Mouse (Mus musculus) erythroblast, adult 5-6 weeks (primary cell): Measurements from ENCODE around the gene Txnrd2. TPM values are rescaled to one million over a fixed set of nuclear protein-coding genes. Genes with fewer than 3 reads are reported as not detected.

ENCODE experiments used
- ATAC-seq: replicated peaks from 2 replicates; pipeline ENCODE4 v1.8.0; 2016; ENCODE audit warnings: moderate number of reproducible peaks, mild to moderate bottlenecking, moderate TSS enrichment, inconsistent platforms; ENCODE audit not compliant: poor library complexity, low FRiP score, severe bottlenecking
- total RNA-seq, 2 experiments: library from RNA; stranded (forward) in 1 of 2; stranded (reverse) in 1 of 2; fragments of 150-400 nt in 1 of 2; fragments of 200-764, 138-1000 nt in 1 of 2; gene quantifications; 2 replicates each; pipeline versions ENCODE4 v1.2.3 to v1.2.4; 2015 to 2017; ENCODE audit warnings: low replicate concordance in 2 of 2

Txnrd2 gene
- 274 and 358 TPM in 2 replicates for total RNA-seq (2015; ENCODE audit: low replicate concordance)
- total RNA-seq (2017; ENCODE audit: low replicate concordance), result 493 and 499 TPM in 2 replicates

- ATAC-seq, result peak; percentile 55
Measured at GRCm38 (mm10) chr16:18426215-18426791, at the start of gene Txnrd2. Txnrd2 (plus strand) TSS chr16:18426384.

GRCm38 (mm10) chr16:18377203-18377602, 49.0 kb upstream of the Txnrd2 start:
- 0 out of 2 replicates have a peak, but pooled peaks have one; percentile 17 for ATAC-seq

GRCm38 (mm10) chr16:18378489-18378888, 47.7 kb upstream of the Txnrd2 start:
- ATAC-seq, result no peak

- no peak for ATAC-seq
Measured at GRCm38 (mm10) chr16:18379338-18380001, 46.7 kb upstream of the Txnrd2 start.

- ATAC-seq, result no peak
Measured at GRCm38 (mm10) chr16:18380495-18381063, 45.6 kb upstream of the Txnrd2 start.

- ATAC-seq, result no peak
Measured at GRCm38 (mm10) chr16:18381621-18382258, 44.4 kb upstream of the Txnrd2 start.

- ATAC-seq, result no peak
Measured at GRCm38 (mm10) chr16:18383045-18383726, 43.0 kb upstream of the Txnrd2 start.

- ATAC-seq, result no peak
Measured at GRCm38 (mm10) chr16:18383756-18384155, 42.4 kb upstream of the Txnrd2 start.

- no peak for ATAC-seq
Measured at GRCm38 (mm10) chr16:18384211-18384610, 42.0 kb upstream of the Txnrd2 start.

GRCm38 (mm10) chr16:18384659-18385058, 41.5 kb upstream of the Txnrd2 start:
- ATAC-seq, result no peak

GRCm38 (mm10) chr16:18385411-18385810, 40.8 kb upstream of the Txnrd2 start:
- ATAC-seq, result no peak

- ATAC-seq, result no peak
Measured at GRCm38 (mm10) chr16:18386451-18386850, 39.7 kb upstream of the Txnrd2 start.

- no peak for ATAC-seq
Measured at GRCm38 (mm10) chr16:18386972-18387371, 39.2 kb upstream of the Txnrd2 start.

- no peak for ATAC-seq
Measured at GRCm38 (mm10) chr16:18387704-18388582, 38.2 kb upstream of the Txnrd2 start.

GRCm38 (mm10) chr16:18388583-18389435, 37.4 kb upstream of the Txnrd2 start:
- ATAC-seq, result no peak

- ATAC-seq, result no peak
Measured at GRCm38 (mm10) chr16:18390399-18390798, 35.8 kb upstream of the Txnrd2 start.

GRCm38 (mm10) chr16:18391127-18391526, 35.1 kb upstream of the Txnrd2 start:
- ATAC-seq, result no peak

- no peak for ATAC-seq
Measured at GRCm38 (mm10) chr16:18391728-18392127, 34.5 kb upstream of the Txnrd2 start.
